Mouse (Mus musculus) brain, embryonic 14.5 days (tissue): ENCODE results near the gene Gm42669. TPM values are rescaled to one million over a fixed set of nuclear protein-coding genes. Genes with fewer than 3 reads are reported as not detected.

Experiments used
- DNase-seq: peaks from one replicate; pipeline ENCODE4 v3.0.0-alpha.2; 2011; ENCODE audit warnings: low read depth
- CTCF ChIP-seq: fragments of 200-500 bp; IDR thresholded peaks from 2 replicates; pipeline ENCODE4 v1.5.1; 2012; ENCODE audit warnings: inconsistent platforms, mild to moderate bottlenecking, moderate library complexity, borderline replicate concordance; ENCODE audit not compliant: insufficient read depth, insufficient read length; ENCODE audit errors: extremely low read depth
- POLR2A ChIP-seq: fragments of 200-500 bp; IDR thresholded peaks from 2 replicates; pipeline ENCODE4 v1.6.1; 2012; ENCODE audit warnings: mild to moderate bottlenecking, inconsistent platforms, borderline replicate concordance; ENCODE audit not compliant: poor library complexity, insufficient read depth, insufficient read length, severe bottlenecking; ENCODE audit errors: extremely low read depth
- polyA plus RNA-seq: library from polyadenylated mRNA; depleted of rRNA; stranded (reverse); fragments of >200 nt; gene quantifications from 2 replicates; pipeline ENCODE4 v1.2.3, GENCODE M21; 2012; rRNA removed

Gene Gm42669
- 0.16 and 0.33 TPM in 2 replicates for polyA plus RNA-seq

DNA sequence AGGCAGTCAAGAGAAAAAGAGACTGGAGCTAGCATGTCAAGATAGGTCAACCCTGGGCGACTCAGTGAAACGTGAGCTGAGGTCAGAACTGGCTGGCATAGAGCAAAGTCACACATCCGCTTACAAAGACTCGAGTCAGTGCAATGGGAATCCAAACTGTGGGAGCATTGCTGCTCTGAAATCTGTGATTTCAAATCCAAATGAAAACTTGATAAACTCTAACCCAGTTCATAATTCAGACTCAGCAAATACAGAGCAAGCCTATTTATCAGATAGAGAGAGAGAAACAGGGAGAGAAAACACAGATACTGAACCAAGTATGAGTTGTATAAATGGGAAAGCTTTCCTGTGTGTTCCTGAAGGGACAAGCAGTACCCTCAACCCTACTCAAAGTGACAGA is at the start of gene Gm42669:
Gm42669 (plus strand) TSS at position 301 of the 400 bp plus-strand sequence.
- DNase-seq: no peak
- TF ChIP-seq POLR2A (no peak), CTCF (no peak)

DNA sequence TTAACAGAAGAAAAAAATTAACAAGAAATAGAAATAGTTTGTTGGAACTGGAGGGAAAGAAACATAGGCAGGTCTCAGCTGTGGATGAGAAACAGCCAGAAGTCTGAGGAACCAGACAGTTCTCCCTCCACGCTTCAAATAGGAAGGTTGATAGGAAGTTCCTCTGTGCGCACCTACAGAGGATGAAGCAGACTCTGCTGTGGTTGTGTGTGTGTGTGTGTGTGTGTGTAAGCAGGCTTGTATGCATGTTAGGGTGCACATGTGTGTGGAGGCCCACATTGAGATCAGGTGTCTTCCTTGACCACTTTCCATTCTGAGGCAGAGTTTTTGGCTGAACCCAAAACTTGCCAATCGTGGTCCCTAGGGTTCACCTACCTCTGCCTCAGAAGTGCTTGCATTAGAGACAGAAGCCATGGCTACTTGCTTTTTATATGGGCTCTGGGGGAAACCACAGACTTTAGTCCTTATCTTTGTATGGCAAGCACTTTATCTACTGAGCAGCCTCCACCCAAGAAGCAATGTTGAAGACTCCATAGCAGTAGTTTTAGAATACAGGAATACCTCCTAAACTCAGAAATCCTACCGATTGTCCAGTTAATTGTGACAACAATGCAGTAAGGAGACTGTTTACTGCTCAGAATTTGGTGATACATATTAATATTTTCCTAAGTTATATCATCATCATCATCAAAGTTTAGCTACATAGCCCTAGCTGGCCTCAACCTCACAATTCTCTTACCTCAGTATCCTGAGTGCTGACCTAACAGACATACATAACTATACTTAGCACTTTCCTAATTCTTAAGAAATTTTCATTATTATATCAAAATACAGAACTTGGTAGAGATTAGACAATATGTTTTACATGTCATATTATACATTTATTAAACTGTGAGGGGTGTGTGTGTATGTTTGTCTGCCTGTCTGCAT is 45.0 kb upstream of the Gm42669 start:
- no peak for DNase-seq
- TF ChIP-seq POLR2A (no peak), CTCF (no peak)

- no peak for TF ChIP-seq CTCF
- no peak for TF ChIP-seq POLR2A
- peak; percentile 27 for DNase-seq
Observed at GRCm38 (mm10) chr5:107466501-107466900, 40.9 kb upstream of the Gm42669 start.

- DNase-seq: no peak
- TF ChIP-seq POLR2A (no peak), CTCF (no peak)
Observed at GRCm38 (mm10) chr5:107467098-107467497, 40.3 kb upstream of the Gm42669 start.

- TF ChIP-seq CTCF (no peak), POLR2A (no peak)
- no peak for DNase-seq
Observed at GRCm38 (mm10) chr5:107470600-107471329, 36.7 kb upstream of the Gm42669 start.

GRCm38 (mm10) chr5:107480194-107480593 is 27.2 kb upstream of the Gm42669 start:
- DNase-seq: no peak
- TF ChIP-seq CTCF (no peak), POLR2A (no peak)

DNA sequence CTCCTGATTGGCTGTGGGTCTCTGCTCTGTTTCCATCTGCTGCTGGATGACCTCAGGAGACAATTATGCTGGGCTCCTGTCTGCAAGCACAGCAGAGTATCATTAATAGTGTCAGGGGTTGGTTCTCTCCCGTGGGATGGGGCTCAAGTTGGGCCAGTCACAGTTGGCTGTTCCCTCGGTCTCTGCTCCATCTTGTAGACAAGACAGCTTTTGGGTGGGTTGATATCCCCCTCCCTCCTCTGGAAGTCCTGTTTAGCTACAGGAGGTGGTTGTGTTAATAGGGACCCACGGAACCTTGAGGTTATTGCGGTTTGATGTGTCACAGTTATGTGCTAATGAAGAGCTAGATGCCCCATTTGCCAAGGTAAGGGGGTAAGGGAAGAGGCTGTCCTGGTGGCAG is 18.4 kb upstream of the Gm42669 start:
- no peak for TF ChIP-seq CTCF
- no peak for TF ChIP-seq POLR2A
- no peak for DNase-seq

GRCm38 (mm10) chr5:107491036-107491435 is 16.4 kb upstream of the Gm42669 start:
- DNase-seq: no peak
- TF ChIP-seq POLR2A (no peak), CTCF (no peak)

DNA sequence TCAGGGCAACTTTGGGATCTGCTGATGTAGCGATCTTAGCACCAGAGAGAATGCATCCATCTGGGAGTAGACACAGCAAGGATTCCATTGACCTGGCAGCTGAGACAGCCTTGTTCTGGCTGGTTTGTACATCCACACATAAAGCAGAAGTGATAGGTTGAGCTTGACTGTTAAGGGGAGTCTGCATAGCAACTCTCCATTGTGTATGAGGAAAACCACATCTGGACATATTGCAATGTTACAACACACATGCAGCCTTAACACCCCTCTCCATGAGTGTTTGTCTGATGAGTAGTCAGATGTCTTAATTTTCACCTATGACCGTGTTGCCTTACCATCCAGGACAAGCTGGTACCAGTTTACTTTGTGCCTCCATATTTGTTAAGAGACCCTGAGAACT is 14.9 kb upstream of the Gm42669 start:
- TF ChIP-seq CTCF: no peak
- no peak for TF ChIP-seq POLR2A
- DNase-seq: no peak

DNA sequence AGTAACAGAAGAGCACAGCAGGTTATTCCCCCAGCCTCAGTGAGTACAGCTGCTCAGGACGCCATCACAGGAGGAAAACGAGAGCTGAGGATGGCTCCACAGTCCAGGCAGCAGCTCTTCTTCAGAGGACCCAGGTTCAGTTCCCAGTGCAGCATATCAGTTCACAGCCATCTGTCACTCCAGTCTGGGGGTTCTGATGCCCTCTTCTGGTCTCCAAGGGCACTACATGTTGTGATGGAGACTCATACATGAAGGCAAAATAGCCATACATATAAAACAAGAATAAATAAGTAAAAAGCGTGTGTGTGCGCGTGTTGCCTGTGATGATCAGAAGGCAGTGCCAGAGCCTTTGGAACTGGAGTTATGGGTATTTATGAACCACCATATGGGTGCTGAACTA is 12.7 kb upstream of the Gm42669 start:
- DNase-seq: no peak
- TF ChIP-seq CTCF (no peak), POLR2A (no peak)

DNA sequence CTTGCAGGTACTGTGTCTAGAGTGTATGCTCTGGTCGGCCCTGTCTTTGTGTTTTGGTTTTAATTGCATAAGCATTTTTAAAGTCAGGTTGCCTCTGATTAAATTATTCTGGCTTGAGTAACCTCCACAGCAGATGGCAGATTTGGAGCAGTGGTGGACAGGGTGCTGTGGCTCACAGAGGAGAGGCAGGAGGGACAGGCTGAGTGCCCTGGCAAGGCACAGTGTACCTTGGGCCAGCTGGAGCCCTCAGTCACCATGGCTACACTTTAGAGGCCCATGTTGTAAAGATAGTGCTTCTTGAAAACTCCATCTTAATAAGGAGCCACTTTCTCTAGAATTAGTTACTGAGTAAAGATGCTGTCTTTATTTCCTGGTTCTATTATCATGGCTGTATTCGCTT is 11.4 kb upstream of the Gm42669 start:
- TF ChIP-seq POLR2A (no peak), CTCF (no peak)
- DNase-seq: peak; percentile 24
